Mouse (Mus musculus) hematopoietic stem cell, adult 5-6 weeks (primary cell): Measurements from ENCODE around the gene Rrad. TPM values are rescaled to one million over a fixed set of nuclear protein-coding genes. Genes with fewer than 3 reads are reported as not detected.
A peak's percentile ranks its signal among the peaks of the same experiment; 100 is the strongest.
"Not testable (repeated sequence)": the region's sequence is repeated elsewhere in the genome, so short reads cannot be mapped to it uniquely, and the experiment has no call there.

Source experiments
- ATAC-seq, 2 experiments: fragments of 125-278 bp in 1 of 2; replicated peaks in 1 of 2; 2 replicates each; pipeline ENCODE4 v1.8.0; 2016 to 2017; ENCODE audit warnings: inconsistent platforms in 2 of 2, mild to moderate bottlenecking in 2 of 2, moderate number of reproducible peaks in 2 of 2, low read depth in 1 of 2, moderate TSS enrichment in 1 of 2; ENCODE audit not compliant: low FRiP score in 2 of 2, poor library complexity in 2 of 2, severe bottlenecking in 2 of 2, insufficient read depth in 1 of 2, low TSS enrichment in 1 of 2
- total RNA-seq: library from RNA; stranded (forward); fragments of 172-1452, 232-1000 nt; gene quantifications from 2 replicates; pipeline ENCODE4 v1.2.3, GENCODE M21; 2017

Gene Rrad
- total RNA-seq = 15.0 and 16.3 TPM in 2 replicates

DNA sequence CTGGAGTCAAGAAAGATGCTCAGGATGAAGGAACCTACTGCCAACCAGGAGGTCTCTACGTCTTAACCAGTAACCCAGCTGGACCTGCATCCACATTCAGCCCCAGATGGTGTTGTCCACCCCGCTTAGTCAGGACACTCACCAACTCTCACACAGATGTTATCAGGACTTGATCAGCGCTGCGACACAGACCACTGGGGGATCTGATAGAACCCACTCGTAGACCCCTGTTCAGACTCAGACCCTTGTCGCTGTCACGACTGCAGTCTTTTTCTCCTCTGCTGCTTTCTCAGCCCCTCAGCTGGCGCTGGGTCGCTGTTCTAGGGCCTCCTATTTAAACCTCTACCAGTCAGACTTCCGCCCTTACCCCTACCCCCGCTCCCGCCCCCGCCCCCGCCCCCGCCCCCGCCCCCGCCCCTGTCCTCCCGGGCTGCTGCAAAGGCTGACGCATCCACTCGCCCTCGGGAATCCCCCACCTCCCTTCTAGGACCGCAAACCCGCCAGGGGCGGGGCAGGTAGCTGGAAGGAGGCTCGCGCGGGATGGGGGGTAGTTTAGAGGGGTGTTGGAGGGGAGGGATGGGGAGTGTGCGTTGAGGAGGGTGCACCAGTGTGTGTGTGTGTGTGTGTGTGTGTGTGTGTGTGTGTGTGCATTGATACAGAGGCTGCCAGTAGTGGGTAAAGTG, at the start of gene Rrad:
Gene Rrad (minus strand): TSS at position 347 of the 683 bp plus-strand sequence.
- ATAC-seq = peak; percentile 70 to 83

- no peak for ATAC-seq
Observed at GRCm38 (mm10) chr8:104655614-104656013, 24.5 kb upstream of the Rrad start.

DNA sequence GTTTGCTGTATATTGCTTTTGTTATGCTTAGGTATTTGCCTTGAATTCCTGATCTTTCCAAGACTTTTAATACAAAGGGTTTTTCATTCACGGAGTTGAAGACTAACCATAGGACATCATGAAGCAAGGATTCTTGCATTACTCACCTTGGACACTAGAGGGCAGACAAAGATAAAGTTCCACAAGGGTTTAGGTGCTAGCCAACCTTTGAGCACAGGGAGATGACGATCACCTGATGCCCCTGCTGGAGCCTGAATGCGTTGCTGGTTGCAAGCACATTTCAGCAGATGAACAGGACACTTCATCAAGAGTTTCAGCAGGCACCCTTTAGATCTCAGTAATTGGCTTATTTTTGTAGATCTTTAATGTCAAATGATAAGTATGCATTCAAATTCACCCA, 23.9 kb upstream of the Rrad start:
- peak; percentile 99 for ATAC-seq

DNA sequence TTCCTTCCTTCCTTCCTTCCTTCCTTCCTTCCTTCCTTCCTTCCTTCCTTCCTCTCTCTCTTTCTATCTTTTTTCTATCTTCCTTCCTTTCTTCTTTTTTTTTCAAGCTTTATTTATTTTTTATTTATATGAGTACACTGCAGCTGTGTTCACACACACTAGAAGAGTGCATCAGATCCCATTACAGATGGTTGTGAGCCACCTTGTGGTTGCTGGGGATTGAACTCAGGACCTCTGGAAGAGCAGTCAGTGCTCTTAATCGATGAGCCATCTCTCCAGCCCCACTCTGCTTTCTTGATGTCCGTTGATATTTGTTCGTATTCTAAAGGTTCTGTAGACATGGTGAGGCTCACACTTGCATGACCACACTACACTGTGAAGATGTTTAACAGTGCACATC, 13.1 kb upstream of the Rrad start:
- ATAC-seq = not testable (repeated sequence)

- no peak for ATAC-seq
Observed at GRCm38 (mm10) chr8:104642324-104642654, 11.2 kb upstream of the Rrad start.

DNA sequence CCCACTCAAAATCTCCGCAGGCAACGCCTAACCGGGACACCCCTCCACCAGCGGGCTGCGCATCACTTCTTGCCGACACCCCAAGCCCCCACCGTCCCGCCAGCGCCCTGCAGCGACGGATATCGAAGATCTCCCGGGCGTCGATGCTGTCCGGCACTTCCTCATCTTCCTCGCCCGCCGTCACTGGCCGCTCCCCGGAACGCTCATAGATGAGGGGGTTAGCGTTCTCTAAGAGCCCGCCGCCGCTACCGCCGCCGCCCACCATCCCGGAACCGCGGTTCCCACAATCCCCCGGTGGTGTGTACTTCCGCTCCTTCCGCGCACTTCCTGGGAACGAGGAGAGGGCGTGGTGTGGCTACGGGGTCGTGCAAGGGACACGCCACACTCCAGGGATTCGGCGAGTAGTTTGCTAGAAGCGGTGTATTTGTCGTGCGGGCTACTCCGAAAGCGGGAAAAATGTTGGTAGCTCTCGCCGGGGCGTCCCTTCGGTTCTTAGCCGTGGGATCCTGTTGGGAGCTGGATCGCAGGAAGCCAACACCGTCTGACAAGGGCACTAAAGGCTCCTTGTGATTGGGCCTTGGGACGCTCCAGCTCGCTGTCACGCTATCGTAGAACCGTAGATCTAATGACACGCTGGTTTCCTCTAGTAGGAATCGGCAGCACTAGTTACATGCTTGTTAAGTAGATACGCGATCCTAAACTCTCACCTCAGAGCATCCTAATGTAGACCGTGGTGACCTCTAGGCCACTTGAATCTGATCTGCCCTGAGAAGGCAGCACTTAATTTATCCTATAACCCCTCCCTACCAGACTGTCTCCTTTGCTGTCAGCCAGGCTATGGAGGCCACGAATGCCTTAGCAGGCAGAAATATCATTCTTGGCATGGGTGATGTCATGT, 10.5 kb upstream of the Rrad start, which contains the start of gene Ciao2b:
Gene Ciao2b (minus strand): TSS at position 540 of the 898 bp plus-strand sequence.
- peak; percentile 89 to 92 for ATAC-seq

GRCm38 (mm10) chr8:104640831-104641370, 9.8 kb upstream of the Rrad start:
- ATAC-seq = no peak

- ATAC-seq = no peak
Observed at GRCm38 (mm10) chr8:104640241-104640640, 9.1 kb upstream of the Rrad start.

GRCm38 (mm10) chr8:104638010-104638409, 6.9 kb upstream of the Rrad start:
- no peak for ATAC-seq

GRCm38 (mm10) chr8:104635004-104635710, 4.0 kb upstream of the Rrad start:
- ATAC-seq = no peak

DNA sequence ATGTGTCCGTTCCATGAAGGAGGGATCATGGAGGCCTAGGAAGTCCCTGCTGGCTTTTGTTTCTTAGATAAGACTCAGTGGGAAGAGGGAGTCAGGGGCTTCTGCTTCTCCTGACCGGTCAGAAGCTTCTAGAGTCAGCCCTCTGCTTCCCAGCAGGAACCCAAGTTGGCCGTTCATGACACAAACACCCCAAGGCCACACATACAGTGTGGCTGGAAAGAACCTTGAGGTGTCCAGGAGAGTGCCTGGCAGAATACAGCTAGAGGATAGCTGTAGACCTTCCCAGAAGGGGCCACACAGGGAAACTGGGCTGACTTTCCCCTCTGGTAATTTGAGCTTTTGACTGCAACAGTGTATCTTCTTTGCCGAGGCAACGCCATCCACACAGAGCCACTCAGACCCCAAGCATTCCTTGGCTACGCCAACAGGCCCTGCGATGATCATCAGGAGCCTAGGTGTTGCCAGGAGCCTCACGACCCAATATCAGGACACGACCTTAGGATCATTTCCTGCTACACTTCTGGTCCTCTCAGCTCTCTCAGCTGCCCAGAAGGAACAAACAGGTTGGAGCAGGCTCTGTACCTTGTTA, 2.1 kb upstream of the Rrad start:
- no peak for ATAC-seq

DNA sequence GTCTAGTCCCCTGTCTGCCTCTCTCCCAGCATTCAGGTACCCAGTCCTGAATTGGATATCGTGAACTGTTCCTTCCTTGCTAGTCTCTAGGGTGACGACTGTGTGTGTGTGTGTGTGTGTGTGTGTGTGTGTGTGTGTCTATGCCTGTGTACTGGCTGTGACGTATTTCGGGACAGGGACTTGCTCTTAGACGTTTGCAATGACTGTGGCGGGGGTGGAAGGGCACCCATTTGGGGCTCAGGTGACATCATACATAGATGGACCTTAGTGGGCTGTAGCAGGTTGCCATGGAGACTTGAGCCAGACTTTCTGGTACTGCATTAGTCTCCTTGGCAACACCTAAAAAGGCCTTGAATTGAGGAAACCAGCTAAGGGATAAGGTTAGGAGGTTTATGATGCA, 1.4 kb upstream of the Rrad start:
- ATAC-seq = no peak

DNA sequence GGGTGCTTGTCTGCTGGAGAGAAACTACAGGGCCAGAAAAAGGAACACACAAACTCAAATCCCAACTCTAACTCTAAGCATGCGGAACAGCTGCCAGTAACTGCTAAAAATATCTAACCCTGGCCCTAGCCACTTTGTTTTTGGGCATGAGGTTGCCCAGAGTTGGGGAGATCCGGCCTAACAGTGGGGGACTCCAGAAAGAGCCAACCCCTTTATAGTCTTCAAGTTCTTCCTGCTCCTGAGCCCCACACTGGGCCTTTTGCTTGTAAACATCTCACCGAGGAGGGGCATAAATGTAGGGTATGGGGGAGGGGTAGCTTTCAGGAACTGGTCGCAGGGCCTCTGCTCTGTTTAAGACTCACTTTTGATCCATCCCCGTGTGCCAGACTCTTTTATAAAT, 848 bp upstream of the Rrad start:
- ATAC-seq = peak; percentile 14 to 15; a peak in 2 of 4 replicates

DNA sequence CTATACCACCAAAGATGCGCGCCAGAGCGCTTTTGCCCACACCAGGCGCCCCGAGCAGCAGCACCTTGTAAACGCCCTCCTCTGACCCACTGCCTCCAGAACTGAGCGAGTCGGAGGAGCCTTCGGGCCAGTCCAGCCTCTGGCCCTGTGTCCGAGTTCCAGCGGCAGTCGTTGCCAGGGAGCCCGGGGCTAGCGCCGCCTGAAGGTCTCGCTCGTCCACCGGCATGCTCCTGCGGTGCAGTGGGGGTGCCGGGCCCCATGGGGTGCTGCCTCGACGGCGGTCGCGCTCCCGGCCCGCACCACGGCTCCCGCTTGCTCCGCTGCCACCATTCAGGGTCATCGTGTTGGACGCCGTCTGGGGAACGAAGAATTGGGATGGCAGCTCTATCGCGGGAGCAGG, 553 bp downstream of the Rrad start:
- ATAC-seq = peak in 1 of 2 experiments; percentile 15; a peak in 1 of 4 replicates

GRCm38 (mm10) chr8:104630111-104630479, 1.0 kb downstream of the Rrad start:
- ATAC-seq = no peak

DNA sequence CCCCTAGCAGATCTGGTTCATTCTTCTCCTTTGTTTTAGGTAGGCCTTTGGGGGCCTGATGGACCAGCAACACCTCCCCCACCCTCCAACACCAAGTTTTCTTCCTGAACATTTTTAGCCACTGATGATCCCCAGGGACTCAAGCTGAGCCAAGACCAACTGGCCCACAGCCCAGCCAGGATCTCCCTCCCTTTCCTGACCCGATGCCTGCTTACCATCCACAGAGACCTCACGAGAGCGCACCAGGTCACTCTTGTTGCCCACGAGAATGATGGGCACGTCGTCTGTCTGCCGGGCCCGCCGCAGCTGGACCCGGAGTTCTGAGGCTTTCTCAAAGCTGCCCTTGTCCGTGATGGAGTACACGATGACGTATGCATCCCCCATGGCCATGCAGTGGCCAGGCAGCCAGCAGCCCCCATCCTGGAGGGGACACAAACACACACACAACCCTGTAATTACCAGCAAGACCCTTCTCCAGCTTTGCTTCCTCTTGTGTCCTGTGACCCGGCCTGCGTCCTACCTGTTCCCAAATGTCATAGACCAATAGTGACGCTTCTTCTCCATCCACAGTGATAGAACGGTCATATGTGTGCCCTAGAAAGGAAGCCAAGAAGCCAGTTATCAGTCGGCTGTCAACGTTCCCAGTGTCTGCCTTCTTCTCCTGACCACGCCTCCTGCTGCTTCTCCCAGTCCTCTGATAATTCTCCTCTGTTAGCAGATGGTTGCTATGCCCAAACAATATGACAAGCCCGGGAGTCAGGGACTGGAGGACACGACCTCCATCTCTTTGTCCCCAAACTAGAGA, 1.6 kb downstream of the Rrad start:
- no peak for ATAC-seq

- ATAC-seq = no peak
Observed at GRCm38 (mm10) chr8:104628402-104628801, 2.7 kb downstream of the Rrad start.
